Comparison of ENCODE assay signal across 7 mouse cellular contexts in genomic region chrX:79517646-79518016, GRCm38 (mm10). TPM values are rescaled to one million over a fixed set of nuclear protein-coding genes. Genes with fewer than 3 reads are reported as not detected.
DNase-seq lines count a peak whose midpoint lies in the region; ATAC-seq and TF ChIP-seq lines count a peak whose summit lies in the region.

No protein-coding gene starts in this region.

- H3K4me2 ChIP-seq in lung, embryonic 14.5 days: peak overlapping the region; percentile 56
- H3K4me2 ChIP-seq in forebrain, embryonic 16.5 days (ENCODE audit: low read length): peak overlapping the region; percentile 53
- peak overlapping the region; percentile 48; the same call in 1 of the 2 replicates for H3K4me2 ChIP-seq in limb, embryonic 14.5 days (replicated peaks; ENCODE audit: low read depth, low read length, severe bottlenecking)
- H3K4me2 ChIP-seq in stomach, embryonic 14.5 days (replicated peaks; ENCODE audit: low read depth, low read length): peak overlapping the region; percentile 47

- no peak for ATAC-seq in lung, embryonic 14.5 days (ENCODE audit: insufficient read depth)
- no peak for ATAC-seq in forebrain, embryonic 16.5 days
- ATAC-seq in limb, embryonic 14.5 days (ENCODE audit: low FRiP score, low read depth): no peak
- ATAC-seq in stomach, embryonic 14.5 days (ENCODE audit: insufficient number of reproducible peaks, insufficient read depth, low FRiP score, low read depth): no peak

- TF ChIP-seq CTCF in lung, embryonic 14.5 days (IDR thresholded peaks at IDR 0.05; ENCODE audit: low read depth): no peak

- H3K9ac ChIP-seq in lung, embryonic 14.5 days: no peak overlapping the region
- H3K9ac ChIP-seq in forebrain, embryonic 16.5 days (replicated peaks; ENCODE audit: low read depth, low read length): no peak overlapping the region
- H3K9ac ChIP-seq in limb, embryonic 14.5 days (ENCODE audit: low read depth, low read length, severe bottlenecking): no peak overlapping the region
- no peak overlapping the region for H3K9ac ChIP-seq in stomach, embryonic 14.5 days (replicated peaks; ENCODE audit: low read depth, low read length)

- no peaks in the 10 kb centered on the region for H3K9me3 ChIP-seq in lung, embryonic 14.5 days (ENCODE audit: low read depth, low read length)
- H3K9me3 ChIP-seq in forebrain, embryonic 16.5 days (ENCODE audit: control insufficient read depth, low read length): no peaks in the 10 kb centered on the region
- H3K9me3 ChIP-seq in limb, embryonic 14.5 days (ENCODE audit: control insufficient read depth, low read length): no peaks in the 10 kb centered on the region
- no peaks in the 10 kb centered on the region for H3K9me3 ChIP-seq in stomach, embryonic 14.5 days (ENCODE audit: control insufficient read depth, low read depth, low read length)

- DNase-seq in lung, embryonic 14.5 days: no peak
- no peak for DNase-seq in lung, postnatal 4 days
- DNase-seq in limb, embryonic 14.5 days (ENCODE audit: low spot score): no peak
- no peak for DNase-seq in B cell, adult 2 months
- no peak for DNase-seq in urinary bladder, postnatal 36 days (ENCODE audit: low spot score in 2 of 2)

- no peaks in the 10 kb centered on the region for H3K27me3 ChIP-seq in lung, embryonic 14.5 days (ENCODE audit: insufficient read depth, low read length)
- H3K27me3 ChIP-seq in forebrain, embryonic 16.5 days (replicated peaks; ENCODE audit: control insufficient read depth, insufficient read depth, low read length): no peaks in the 10 kb centered on the region
- no peaks in the 10 kb centered on the region for H3K27me3 ChIP-seq in limb, embryonic 14.5 days (ENCODE audit: control insufficient read depth, insufficient read depth, low read length)
- H3K27me3 ChIP-seq in stomach, embryonic 14.5 days (ENCODE audit: control insufficient read depth, insufficient read depth, low read length): no peaks in the 10 kb centered on the region

- H3K4me3 ChIP-seq in lung, embryonic 14.5 days (ENCODE audit: low read depth, low read length): peak overlapping the region; percentile 31
- peak overlapping the region; percentile 46 for H3K4me3 ChIP-seq in forebrain, embryonic 16.5 days (replicated peaks; ENCODE audit: low read length)
- H3K4me3 ChIP-seq in limb, embryonic 14.5 days (replicated peaks; ENCODE audit: low read length): peak overlapping the region; percentile 38
- H3K4me3 ChIP-seq in stomach, embryonic 14.5 days (ENCODE audit: low read depth, low read length): peak overlapping the region; percentile 28

- H3K27ac ChIP-seq in lung, embryonic 14.5 days (ENCODE audit: low read depth): no peak overlapping the region
- no peak overlapping the region for H3K27ac ChIP-seq in forebrain, embryonic 16.5 days (ENCODE audit: low read length)
- H3K27ac ChIP-seq in limb, embryonic 14.5 days (replicated peaks; ENCODE audit: low read depth, low read length): no peak overlapping the region
- H3K27ac ChIP-seq in stomach, embryonic 14.5 days (ENCODE audit: low read length): no peak overlapping the region

- no peaks in the 10 kb centered on the region for H3K4me1 ChIP-seq in lung, embryonic 14.5 days (ENCODE audit: insufficient read depth)
- no peaks in the 10 kb centered on the region for H3K4me1 ChIP-seq in forebrain, embryonic 16.5 days (replicated peaks; ENCODE audit: control insufficient read depth, insufficient read depth, low read length)
- H3K4me1 ChIP-seq in limb, embryonic 14.5 days (ENCODE audit: control insufficient read depth, insufficient read depth, low read length): no peaks in the 10 kb centered on the region
- H3K4me1 ChIP-seq in stomach, embryonic 14.5 days (ENCODE audit: control insufficient read depth, insufficient read depth, low read length): no peaks in the 10 kb centered on the region

- H3K36me3 ChIP-seq in lung, embryonic 14.5 days (ENCODE audit: insufficient read depth): no peaks in the 10 kb centered on the region
- H3K36me3 ChIP-seq in forebrain, embryonic 16.5 days (ENCODE audit: control insufficient read depth, insufficient read depth): no peaks in the 10 kb centered on the region
- no peaks in the 10 kb centered on the region for H3K36me3 ChIP-seq in limb, embryonic 14.5 days (ENCODE audit: control insufficient read depth, insufficient read depth, low read length)
- H3K36me3 ChIP-seq in stomach, embryonic 14.5 days (ENCODE audit: control insufficient read depth, insufficient read depth, low read length): no peaks in the 10 kb centered on the region

- 58% methylated on average over 1 of the region's 1 CpGs for WGBS in lung, embryonic 14.5 days
- 44% methylated on average over 1 of the region's 1 CpGs for WGBS in forebrain, embryonic 16.5 days
- 71% methylated on average over 1 of the region's 1 CpGs for WGBS in limb, embryonic 14.5 days
- 73% methylated on average over 1 of the region's 1 CpGs for WGBS in stomach, embryonic 14.5 days

- no peak for TF ChIP-seq POLR2A in limb, embryonic 14.5 days (IDR thresholded peaks at IDR 0.05; ENCODE audit: borderline replicate concordance, extremely low read depth, insufficient read depth, insufficient read length)

RNA-seq across cellular contexts. Expression of gene Gm7173, which starts 0.5 kb away (rescaled TPM):
- 0.08 and 0.38 TPM in 2 replicates for polyA plus RNA-seq in lung, embryonic 14.5 days (2014; fragmentation: Nextera tagmentation; extraction: Ambion mirVana)
- polyA plus RNA-seq in forebrain, embryonic 16.5 days (2015; fragmentation: Nextera tagmentation; extraction: Ambion mirVana): 0.83 and 1.4 TPM in 2 replicates
- polyA plus RNA-seq in limb, embryonic 14.5 days (2012; rRNA removed): 0.17 and 0.24 TPM in 2 replicates
- polyA plus RNA-seq in limb, embryonic 14.5 days (2014; fragmentation: Nextera tagmentation; extraction: Ambion mirVana): 0.40 and 0.54 TPM in 2 replicates
- polyA plus RNA-seq in stomach, embryonic 14.5 days (2014; fragmentation: Nextera tagmentation; extraction: Ambion mirVana): 0.55 and 0.64 TPM in 2 replicates
